Mouse (Mus musculus) erythroblast, adult 5-6 weeks (primary cell): Measurements from ENCODE around the gene Auts2. TPM values are rescaled to one million over a fixed set of nuclear protein-coding genes. Genes with fewer than 3 reads are reported as not detected.

ENCODE experiments used
- ATAC-seq: replicated peaks from 2 replicates; pipeline ENCODE4 v1.8.0; 2016; ENCODE audit warnings: moderate number of reproducible peaks, mild to moderate bottlenecking, moderate TSS enrichment, inconsistent platforms; ENCODE audit not compliant: poor library complexity, low FRiP score, severe bottlenecking
- total RNA-seq, 2 experiments: library from RNA; stranded (forward) in 1 of 2; stranded (reverse) in 1 of 2; fragments of 150-400 nt in 1 of 2; fragments of 200-764, 138-1000 nt in 1 of 2; gene quantifications; 2 replicates each; pipeline versions ENCODE4 v1.2.3 to v1.2.4; 2015 to 2017; ENCODE audit warnings: low replicate concordance in 2 of 2

The Auts2 gene
- total RNA-seq, 2 experiments from 2014 or later = 0.34 to 1.2 TPM

DNA sequence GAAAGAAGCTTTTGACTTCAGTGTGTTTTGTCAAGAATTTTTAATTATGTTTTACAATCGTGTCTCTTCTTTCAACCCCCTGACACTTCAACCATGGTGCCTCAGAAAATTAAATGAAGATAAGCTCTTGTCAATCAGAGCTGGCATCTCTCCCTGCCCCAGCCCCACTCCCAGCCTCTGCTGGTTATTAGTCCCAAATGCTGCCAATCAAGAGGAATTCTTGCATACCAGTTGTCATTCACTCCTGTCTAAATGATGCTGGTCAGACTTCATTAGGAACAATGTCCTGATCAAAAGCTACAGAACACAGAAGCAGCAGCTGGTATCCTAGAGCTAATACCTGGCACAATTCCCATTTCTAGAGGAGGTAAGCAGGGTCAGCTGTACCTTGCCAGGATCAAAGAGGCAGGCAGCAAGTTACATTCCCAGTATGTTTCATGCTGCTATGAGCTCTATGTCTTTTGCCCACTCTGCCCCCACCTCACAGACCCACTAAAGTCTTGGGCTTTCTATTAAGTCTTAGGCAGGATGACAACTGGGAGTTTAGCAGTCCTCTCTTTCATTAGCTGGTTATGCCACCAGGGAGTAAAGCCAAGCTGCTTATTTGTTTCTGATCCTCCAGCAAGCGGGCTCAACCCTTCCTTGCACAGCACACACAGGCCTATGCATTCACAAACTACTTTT is 134.1 kb downstream of the Auts2 start:
- no peak for ATAC-seq

GRCm38 (mm10) chr5:132400556-132400955 is 142.6 kb downstream of the Auts2 start:
- no peak for ATAC-seq

- no peak for ATAC-seq
Observed at GRCm38 (mm10) chr5:132399486-132399885, 143.7 kb downstream of the Auts2 start.

DNA sequence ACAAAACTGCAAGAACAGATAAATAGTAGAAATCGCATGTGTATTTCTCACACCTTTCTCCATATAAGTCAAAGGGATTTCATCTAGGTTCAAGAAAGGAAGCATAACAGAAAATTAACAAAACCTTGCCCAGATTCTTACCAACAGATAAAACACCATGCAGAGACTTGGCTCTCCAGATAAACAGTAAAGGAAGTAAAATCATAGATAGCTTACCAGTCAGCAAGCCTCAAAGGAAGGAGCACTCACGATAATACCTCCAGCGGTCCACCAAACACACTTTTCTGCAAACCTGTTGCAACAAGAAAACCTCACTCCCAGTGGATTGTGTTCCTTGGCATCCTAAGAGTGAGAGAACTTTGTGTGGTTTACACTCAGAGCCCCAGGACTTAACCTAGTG is 147.2 kb downstream of the Auts2 start:
- no peak for ATAC-seq

- ATAC-seq = no peak
Observed at GRCm38 (mm10) chr5:132394800-132395575, 148.2 kb downstream of the Auts2 start.

GRCm38 (mm10) chr5:132391831-132392763 is 151.0 kb downstream of the Auts2 start:
- no peak for ATAC-seq

DNA sequence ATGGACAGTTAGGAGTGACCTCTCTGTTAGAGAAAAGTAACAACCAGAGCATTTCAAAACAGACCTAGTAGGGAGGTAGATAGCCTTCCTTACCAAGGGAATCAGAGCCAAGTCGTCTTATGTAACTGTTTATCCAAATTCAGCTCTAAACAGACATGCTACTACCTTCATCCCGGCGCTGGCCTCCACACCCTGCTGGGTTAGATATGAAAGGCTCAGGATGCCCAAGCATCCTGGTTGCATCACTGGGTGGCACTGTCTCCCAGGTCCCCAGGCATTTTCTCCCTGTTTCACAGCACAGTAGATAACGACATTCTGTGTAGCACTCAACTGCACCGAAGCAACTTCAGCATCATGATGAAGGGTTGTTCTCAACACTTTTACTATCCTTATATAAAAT is 154.4 kb downstream of the Auts2 start:
- no peak for ATAC-seq

DNA sequence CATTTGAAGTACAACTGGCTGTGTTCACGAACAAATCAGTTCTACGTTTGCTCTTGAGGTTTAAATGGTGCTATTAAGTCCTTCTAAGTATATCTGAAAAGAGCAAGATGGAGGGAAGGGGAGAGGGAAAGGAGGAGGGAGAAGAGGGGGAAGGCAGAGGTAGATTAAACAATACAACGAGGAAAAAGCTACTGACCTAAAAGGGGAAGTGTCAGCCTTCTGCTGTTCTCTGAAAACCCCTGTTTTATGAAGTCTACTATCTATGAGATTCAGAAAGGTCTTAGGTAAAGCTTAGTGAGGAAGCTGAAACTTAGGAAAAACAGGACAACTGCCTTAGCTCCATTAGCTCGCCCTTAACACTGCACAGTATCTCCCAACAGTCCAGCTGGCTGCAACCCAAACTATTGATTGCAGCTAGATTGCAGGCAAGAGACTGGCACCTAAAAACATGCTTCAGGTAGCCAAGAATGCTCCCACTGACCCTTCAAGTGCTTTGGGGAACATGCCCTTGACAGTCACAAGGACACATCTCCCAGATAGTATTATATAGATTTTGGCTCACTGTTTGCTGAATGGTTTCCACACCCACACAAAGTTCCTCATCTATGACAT is 157.8 kb downstream of the Auts2 start:
- ATAC-seq = no peak

DNA sequence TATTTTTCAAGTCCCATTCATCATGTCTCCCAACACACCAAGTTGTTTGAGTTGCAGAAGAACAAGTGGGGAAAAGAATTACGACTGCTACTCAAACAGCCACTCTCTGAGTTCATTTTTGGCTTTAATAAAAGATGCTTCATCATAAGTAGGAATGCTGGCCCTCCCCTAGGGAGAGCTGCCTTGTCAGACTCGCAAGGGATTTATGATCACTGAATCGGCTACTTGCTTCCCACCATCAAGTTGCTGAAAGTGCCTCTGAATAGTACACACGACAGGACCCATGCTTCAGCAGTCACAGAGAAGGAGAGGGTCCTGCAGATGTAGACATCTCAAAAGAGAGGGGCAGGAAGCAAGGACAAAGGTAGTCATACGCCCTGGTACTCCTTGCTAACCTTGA is 162.9 kb downstream of the Auts2 start:
- ATAC-seq = no peak

GRCm38 (mm10) chr5:132378977-132379376 is 164.2 kb downstream of the Auts2 start:
- ATAC-seq = no peak

DNA sequence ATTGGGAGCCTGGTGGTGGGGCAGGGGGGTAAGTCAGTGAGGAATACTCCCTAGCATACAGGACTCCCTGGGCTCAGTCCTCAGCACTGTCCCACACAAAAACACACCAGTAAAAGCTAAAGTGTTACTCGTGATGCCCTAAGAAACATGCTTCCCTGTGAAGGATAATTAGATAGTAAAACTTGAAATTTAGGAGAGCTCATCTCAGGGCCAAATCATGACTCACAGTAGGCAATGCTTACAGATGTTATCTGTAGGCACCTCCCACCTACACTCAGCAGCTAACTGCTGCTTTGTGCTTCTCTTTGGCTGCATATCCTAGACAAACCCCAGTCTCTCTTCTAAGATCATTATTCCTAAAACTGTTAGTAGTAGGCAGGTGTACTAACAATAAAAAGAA is 168.0 kb downstream of the Auts2 start:
- ATAC-seq = no peak

GRCm38 (mm10) chr5:132373471-132374075 is 169.6 kb downstream of the Auts2 start:
- ATAC-seq = no peak

GRCm38 (mm10) chr5:132372605-132373004 is 170.5 kb downstream of the Auts2 start:
- ATAC-seq = no peak

DNA sequence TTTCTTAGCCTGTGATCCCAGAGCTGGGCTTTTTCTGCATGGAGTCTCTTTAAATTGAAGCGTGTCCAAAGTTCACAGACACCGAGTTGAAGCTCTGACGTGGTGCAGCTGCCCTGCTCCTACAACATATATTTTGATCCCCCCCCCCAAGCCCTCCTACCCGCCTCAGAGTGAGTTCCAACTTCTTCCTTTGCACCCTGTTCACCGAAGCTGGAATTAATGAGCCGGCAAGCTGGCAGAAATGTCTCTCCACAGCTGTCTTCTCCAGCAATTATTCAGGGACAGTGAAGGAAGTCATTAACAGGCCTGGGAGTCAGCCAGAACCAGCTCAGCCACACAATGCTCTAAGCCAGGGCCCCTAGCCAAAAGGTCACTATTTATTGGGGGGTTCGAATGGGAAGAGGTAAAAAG is 174.5 kb downstream of the Auts2 start:
- no peak for ATAC-seq

- no peak for ATAC-seq
Observed at GRCm38 (mm10) chr5:132361276-132361675, 181.9 kb downstream of the Auts2 start.

DNA sequence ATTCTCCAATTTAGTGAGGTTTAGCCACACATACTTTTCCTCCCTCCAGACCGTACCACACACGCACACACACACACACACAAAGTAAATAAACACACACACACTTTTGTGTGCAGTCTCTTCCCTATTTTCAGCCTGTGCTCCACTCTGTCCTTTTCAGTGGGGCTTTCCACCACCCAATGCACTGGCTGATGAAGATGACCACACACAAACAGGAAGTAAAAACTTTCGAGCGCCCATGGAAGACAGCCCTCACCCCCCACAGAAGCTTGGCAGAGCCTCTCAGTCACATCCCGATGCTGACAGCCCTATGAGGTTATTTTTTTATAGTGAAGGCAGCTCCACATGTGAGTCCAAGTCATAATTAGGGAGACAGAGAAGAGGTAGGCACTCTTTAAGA is 185.4 kb downstream of the Auts2 start:
- no peak for ATAC-seq

DNA sequence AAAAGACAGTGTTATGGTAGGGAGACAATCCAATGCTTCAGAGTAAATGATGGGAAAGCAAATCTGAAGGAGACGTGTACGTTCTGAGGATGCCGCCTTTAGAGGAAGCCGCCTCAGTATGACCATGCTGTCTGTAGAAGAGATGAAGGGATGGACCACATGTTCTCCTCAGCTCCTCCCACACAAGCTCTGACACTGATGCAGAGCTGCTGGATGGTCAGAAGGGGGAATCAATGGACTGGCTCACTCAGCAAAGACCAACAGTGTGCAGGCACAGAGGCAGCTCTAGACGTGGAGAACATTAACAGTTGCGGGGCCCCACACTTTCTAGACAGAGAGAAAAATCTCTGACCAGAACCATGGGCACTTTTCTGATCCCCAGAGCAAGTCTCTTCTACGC is 187.2 kb downstream of the Auts2 start:
- ATAC-seq = no peak

GRCm38 (mm10) chr5:132352437-132352836 is 190.7 kb downstream of the Auts2 start:
- no peak for ATAC-seq

DNA sequence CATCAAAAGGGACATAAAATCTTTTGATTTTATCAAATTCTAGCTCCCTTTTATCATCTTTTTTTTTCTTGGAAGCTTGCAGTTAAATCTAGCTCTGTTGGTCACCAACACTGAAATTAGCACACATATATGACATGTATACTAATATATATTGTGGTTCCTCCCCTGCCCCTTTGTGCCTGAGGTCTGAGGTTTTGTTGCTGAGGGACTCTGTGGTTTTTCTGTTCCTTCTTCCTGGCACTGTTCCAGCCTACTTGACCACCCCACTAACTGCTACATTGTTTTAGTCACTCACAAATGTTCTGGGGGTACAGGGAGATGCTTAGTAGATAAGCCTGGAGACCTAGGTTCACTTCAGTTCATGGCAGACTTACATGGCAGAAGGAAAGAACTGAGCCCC is 192.0 kb downstream of the Auts2 start:
- no peak for ATAC-seq

- ATAC-seq = no peak
Observed at GRCm38 (mm10) chr5:132341315-132341714, 201.8 kb downstream of the Auts2 start.
